Comparison of ENCODE assay signal across 8 mouse cellular contexts in the genomic region with DNA sequence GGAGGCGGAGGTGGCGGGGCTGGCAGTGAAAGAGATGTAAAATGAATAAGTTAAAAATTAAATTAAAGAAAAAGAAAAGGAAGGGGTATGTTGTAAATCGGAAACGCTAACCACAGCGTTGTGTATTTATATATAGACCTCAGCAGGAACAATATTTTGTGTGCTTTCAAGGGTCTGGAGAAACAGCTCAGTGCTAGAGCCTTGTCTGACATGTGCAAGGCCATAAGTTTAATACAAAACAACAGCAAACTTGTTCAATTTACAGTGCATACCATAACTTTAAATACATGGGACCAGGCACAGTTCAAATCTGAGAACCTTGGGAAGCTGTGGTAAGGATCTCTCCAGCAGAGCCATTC. TPM values are rescaled to one million over a fixed set of nuclear protein-coding genes. Genes with fewer than 3 reads are reported as not detected.
A peak's percentile ranks its signal among the peaks of the same experiment; 100 is the strongest.
DNase-seq lines count a peak whose midpoint lies in the region; ATAC-seq and TF ChIP-seq lines count a peak whose summit lies in the region.

No protein-coding gene starts in this region.

- WGBS in heart, embryonic 14.5 days, result 2% methylated on average over 5 of the region's 5 CpGs
- 0% methylated on average over 5 of the region's 5 CpGs for whole genome bisulfite sequencing in forebrain, embryonic 15.5 days
- WGBS in macrophage (ENCODE audit: missing documents), result 0% methylated on average over 5 of the region's 5 CpGs

- intact Hi-C loops in heart, postnatal 14 days (cut with DNase I), result loop anchor here (1.0 to 5.0 kb wide), 2 partner anchors 42 to 50 kb away; a partner anchor contains a TSS

- peaks cover 4 to 12% of the 10 kb centered on the region in 2 experiments for H3K4me1 ChIP-seq in heart, embryonic 14.5 days (ENCODE audit: control insufficient read depth in 2 of 2, insufficient read depth in 2 of 2, low read length in 2 of 2)
- peaks cover 8 to 13% of the 10 kb centered on the region in 2 experiments; a peak in 3 of 4 replicates for H3K4me1 ChIP-seq in ES-E14 (ENCODE audit: control insufficient read depth in 2 of 2, insufficient read depth in 2 of 2, low read length in 2 of 2, poor library complexity in 1 of 2)
- peaks cover 27% of the 10 kb centered on the region for H3K4me1 ChIP-seq in forebrain, embryonic 15.5 days

- no peak for ATAC-seq in heart, embryonic 14.5 days (ENCODE audit: insufficient number of reproducible peaks, insufficient read depth, low FRiP score, low read depth)
- peak; percentile 51 for ATAC-seq in forebrain, embryonic 15.5 days (replicated peaks)

- no peaks in the 10 kb centered on the region for H3K9me3 ChIP-seq in heart, embryonic 14.5 days (ENCODE audit: control insufficient read depth, low read length)
- no peaks in the 10 kb centered on the region for H3K9me3 ChIP-seq in ES-E14 (ENCODE audit: control insufficient read depth, insufficient read depth, low read depth, low read length)
- H3K9me3 ChIP-seq in forebrain, embryonic 15.5 days, result no peaks in the 10 kb centered on the region

- no peaks in the 10 kb centered on the region for H3K27me3 ChIP-seq in heart, embryonic 14.5 days (ENCODE audit: control insufficient read depth, insufficient read depth, low read length)
- H3K27me3 ChIP-seq in forebrain, embryonic 15.5 days, result no peaks in the 10 kb centered on the region

- H3K4me2 ChIP-seq in heart, embryonic 14.5 days (ENCODE audit: low read length), result peak overlapping the region; percentile 92
- H3K4me2 ChIP-seq in forebrain, embryonic 15.5 days (replicated peaks), result peak overlapping the region; percentile 61

- in situ Hi-C loops in ES-E14 (cut with MboI; ENCODE audit: low sequenced_read_pairs in 2 of 2, unreplicated experiment in 2 of 2), result no loop called here

- H3K27ac ChIP-seq in heart, embryonic 14.5 days (replicated peaks in 1 of 2; ENCODE audit: control insufficient read depth in 1 of 2, insufficient read depth in 1 of 2, low read depth in 2 of 2, low read length in 2 of 2), result no peak overlapping the region; a peak in 1 of 4 replicates
- H3K27ac ChIP-seq in ES-E14 (ENCODE audit: insufficient read depth, low read depth, low read length, poor library complexity, severe bottlenecking), result no peak overlapping the region
- peak overlapping the region; percentile 64 for H3K27ac ChIP-seq in forebrain, embryonic 15.5 days (replicated peaks)
- peak overlapping the region; percentile 74 for H3K27ac ChIP-seq in macrophage

- DNase-seq in heart, postnatal 14 days, result no peak
- no peak for DNase-seq in ES-E14 (ENCODE audit: low read depth, low spot score)
- no peak for DNase-seq in urinary bladder, postnatal 10 days (ENCODE audit: low spot score)
- DNase-seq in urinary bladder, postnatal 25 days (ENCODE audit: low spot score), result no peak
- DNase-seq in gastrocnemius, postnatal 10 days, result no peak

- H3K36me3 ChIP-seq in heart, embryonic 14.5 days (ENCODE audit: control insufficient read depth, insufficient read depth, low read length), result peaks cover 30% of the 10 kb centered on the region
- H3K36me3 ChIP-seq in ES-E14 (ENCODE audit: control insufficient read depth, insufficient read depth, low read length, poor library complexity, severe bottlenecking) (peaks cover 12% of the 10 kb centered on the region), macrophage (ENCODE audit: inconsistent target) (peaks cover 17% of the 10 kb centered on the region)
- peaks cover 14% of the 10 kb centered on the region for H3K36me3 ChIP-seq in forebrain, embryonic 15.5 days

- peaks cover 44% of the 10 kb centered on the region for H3K79me2 ChIP-seq in macrophage (ENCODE audit: inconsistent target)

- peak overlapping the region; percentile 89 to 94 for H3K4me3 ChIP-seq in heart, embryonic 14.5 days (ENCODE audit: control insufficient read depth in 1 of 2, insufficient read depth in 1 of 2, low read depth in 1 of 2, low read length in 2 of 2)
- H3K4me3 ChIP-seq in ES-E14 (ENCODE audit: insufficient read depth in 1 of 2, low read depth in 1 of 2, low read length in 2 of 2, poor library complexity in 1 of 2, severe bottlenecking in 1 of 2) (peak overlapping the region; percentile 92 to 94; a peak in 3 of 4 replicates), macrophage (ENCODE audit: inconsistent target) (peak overlapping the region; percentile 99)
- H3K4me3 ChIP-seq in forebrain, embryonic 15.5 days, result peak overlapping the region; percentile 82

- H3K9ac ChIP-seq in heart, embryonic 14.5 days (ENCODE audit: low read length), result peak overlapping the region; percentile 91
- H3K9ac ChIP-seq in ES-E14 (ENCODE audit: insufficient read depth, low read depth, low read length, poor library complexity, severe bottlenecking), result peak overlapping the region; percentile 35; the same call in 1 of the 2 replicates
- H3K9ac ChIP-seq in forebrain, embryonic 15.5 days (replicated peaks), result peak overlapping the region; percentile 74

TF ChIP-seq in ES-E14, 5 proteins besides CTCF, POLR2A, EP300 and RAD21:
- TF ChIP-seq ZC3H11A (IDR thresholded peaks at IDR 0.05; ENCODE audit: borderline replicate concordance, low read depth, low read length) (no peak), CHD2 (IDR thresholded peaks at IDR 0.05; ENCODE audit: low read depth, low read length) (no peak), ZNF384 (IDR thresholded peaks at IDR 0.05; ENCODE audit: low read depth, low read length) (no peak), HCFC1 (IDR thresholded peaks at IDR 0.05; ENCODE audit: borderline replicate concordance, insufficient read depth, low read length) (no peak), MAFK (IDR thresholded peaks at IDR 0.05; ENCODE audit: insufficient read depth, low read depth, low read length) (no peak)
TF ChIP-seq in ES-E14: peak in this region for 0.

RNA-seq across cellular contexts. Expression of a gene that starts 0.5 kb away (rescaled TPM):
- polyA plus RNA-seq in heart, embryonic 14.5 days (2014; fragmentation: Nextera tagmentation; extraction: Ambion mirVana), result 12.1 and 13.0 TPM in 2 replicates
- 1 to 10 TPM; 3.8 to 4.7 TPM for total RNA-seq in heart, postnatal 14 days (2021)
- total RNA-seq in ES-E14 (2012; rRNA removed), result 29.7 and 32.8 TPM in 2 replicates
- polyA plus RNA-seq in forebrain, embryonic 15.5 days (2015; fragmentation: Nextera tagmentation; extraction: Ambion mirVana), result 20.8 and 21.3 TPM in 2 replicates
- total RNA-seq in macrophage (2018; cell fraction: chromatin; rRNA removed), result 10 to 100 TPM in 4 of 26 experiments, 1 to 10 TPM in 16, under 1 TPM in 3, not detected in 3; 0.50 to 14.0 (median 5.0) TPM
- 1 to 10 TPM in 24 of 26 experiments, under 1 TPM in 2; 0.42 to 6.6 (median 4.5) TPM for total RNA-seq in macrophage (2018; cell fraction: cytosol; rRNA removed)
- total RNA-seq in macrophage (2018; cell fraction: nucleus; rRNA removed), result 10 to 100 TPM in 6 of 26 experiments, 1 to 10 TPM in 18, under 1 TPM in 1, not detected in 1; 0.63 to 13.9 (median 4.1) TPM
- 1.9 to 6.5 TPM (median 4.3 TPM) in 3 replicates for polyA plus RNA-seq in macrophage (2018)
- total RNA-seq in gastrocnemius, postnatal 10 days (2021), result 1 to 10 TPM; 5.1 to 6.5 TPM

RNA-seq across cellular contexts. Expression of a gene that starts 41.9 kb away (rescaled TPM):
- 19.3 and 20.2 TPM in 2 replicates for polyA plus RNA-seq in heart, embryonic 14.5 days (2014; fragmentation: Nextera tagmentation; extraction: Ambion mirVana)
- 10 to 100 TPM; 28.4 to 29.8 TPM for total RNA-seq in heart, postnatal 14 days (2021)
- total RNA-seq in ES-E14 (2012; rRNA removed), result 4.0 and 7.8 TPM in 2 replicates
- polyA plus RNA-seq in forebrain, embryonic 15.5 days (2015; fragmentation: Nextera tagmentation; extraction: Ambion mirVana), result 11.5 and 12.6 TPM in 2 replicates
- total RNA-seq in macrophage (2018; cell fraction: chromatin; rRNA removed), result 10 to 100 TPM in 20 of 26 experiments, 1 to 10 TPM in 6; 5.1 to 24.7 (median 15.8) TPM
- total RNA-seq in macrophage (2018; cell fraction: cytosol; rRNA removed), result 10 to 100 TPM; 10.3 to 23.4 (median 15.2) TPM
- 10 to 100 TPM in 22 of 26 experiments, 1 to 10 TPM in 4; 7.0 to 23.9 (median 14.3) TPM for total RNA-seq in macrophage (2018; cell fraction: nucleus; rRNA removed)
- 9.3 to 18.7 TPM (median 9.9 TPM) in 3 replicates for polyA plus RNA-seq in macrophage (2018)
- total RNA-seq in gastrocnemius, postnatal 10 days (2021), result 10 to 100 TPM; 16.3 to 18.4 TPM

RNA-seq across cellular contexts. Expression of a gene that starts 46.1 kb away (rescaled TPM):
- polyA plus RNA-seq in heart, embryonic 14.5 days (2014; fragmentation: Nextera tagmentation; extraction: Ambion mirVana), result 3.8 and 4.4 TPM in 2 replicates
- total RNA-seq in heart, postnatal 14 days (2021), result 1 to 10 TPM; 3.8 to 3.9 TPM
- 75.8 and 96.1 TPM in 2 replicates for total RNA-seq in ES-E14 (2012; rRNA removed)
- polyA plus RNA-seq in forebrain, embryonic 15.5 days (2015; fragmentation: Nextera tagmentation; extraction: Ambion mirVana), result 5.6 and 6.3 TPM in 2 replicates
- total RNA-seq in macrophage (2018; cell fraction: chromatin; rRNA removed), result 10 to 100 TPM in 16 of 26 experiments, 1 to 10 TPM in 10; 1.3 to 25.9 (median 11.4) TPM
- 10 to 100 TPM in 23 of 26 experiments, 1 to 10 TPM in 3; 3.5 to 45.1 (median 25.7) TPM for total RNA-seq in macrophage (2018; cell fraction: cytosol; rRNA removed)
- total RNA-seq in macrophage (2018; cell fraction: nucleus; rRNA removed), result 10 to 100 TPM in 21 of 26 experiments, 1 to 10 TPM in 5; 3.2 to 47.9 (median 22.7) TPM
- polyA plus RNA-seq in macrophage (2018), result 12.3 to 18.2 TPM (median 13.4 TPM) in 3 replicates
- 1 to 10 TPM; 2.2 to 2.6 TPM for total RNA-seq in gastrocnemius, postnatal 10 days (2021)

Comparison
In these comparisons a context has a peak if more than half of its experiments do, and no peak if none do; other contexts are left out.
1. H3K27ac ChIP-seq: peak in forebrain, embryonic 15.5 days (single experiment) and macrophage (single experiment); none in heart, embryonic 14.5 days (0 of 2) and ES-E14 (single experiment).
2. H3K9ac ChIP-seq: peak in every context shown above with its lines; median percentile 91 in heart, embryonic 14.5 days; 74 in forebrain, embryonic 15.5 days; 35 in ES-E14.
3. RNA of a gene that starts 46.1 kb away (total RNA-seq): 75.8 to 96.1 TPM in ES-E14; 3.8 to 3.9 TPM in heart, postnatal 14 days and 2.2 to 2.6 TPM in gastrocnemius, postnatal 10 days; every median in the first group is over 10 times any median in the second.
4. Peak in every context shown above with its lines, with median percentiles within 50 percentile points of each other: H3K4me3 ChIP-seq.